Mouse (Mus musculus) embryonic fibroblast, embryonic 13.5 days (primary cell): ENCODE measurements around the gene Epha3.

ENCODE experiments used
- CTCF ChIP-seq: IDR thresholded peaks from 2 replicates; pipeline ENCODE4 v1.5.1; 2011; ENCODE audit warnings: mild to moderate bottlenecking, control low read depth, low read length, moderate library complexity, borderline replicate concordance; ENCODE audit not compliant: insufficient read depth
- POLR2A ChIP-seq: IDR thresholded peaks from 2 replicates; pipeline ENCODE4 v1.6.1; 2011; ENCODE audit warnings: low read depth, mild to moderate bottlenecking, control low read depth, low read length, moderate library complexity

- TF ChIP-seq POLR2A, result no peak
- no peak for TF ChIP-seq CTCF
Measured at GRCm38 (mm10) chr16:63817606-63818005, 46.4 kb downstream of the Epha3 start.
